Mouse (Mus musculus) limb, embryonic 14.5 days (tissue): ENCODE results near the gene Nxph3. TPM values are rescaled to one million over a fixed set of nuclear protein-coding genes. Genes with fewer than 3 reads are reported as not detected.

Experiments used
- ATAC-seq: fragments of 200-750 bp; cut with Nextera tagmentation; 2 replicates; pipeline ENCODE4 v1.8.0; 2017; ENCODE audit warnings: low read depth, moderate number of reproducible peaks, moderate TSS enrichment; ENCODE audit not compliant: low FRiP score
- DNase-seq: peaks from one replicate; pipeline ENCODE4 v3.0.0-alpha.2; 2015; ENCODE audit warnings: low spot score
- H3K27ac ChIP-seq: fragments of 300-500 bp; sonication (generic); replicated peaks from 2 replicates; pipeline ENCODE4 v1.5.1; 2014; ENCODE audit warnings: low read depth, mild to moderate bottlenecking, low read length, moderate library complexity, mixed read lengths
- H3K27me3 ChIP-seq: fragments of 300-500 bp; sonication (generic); 2 replicates; pipeline ENCODE4 v1.6.1; 2014; ENCODE audit warnings: low read length, mixed read lengths; ENCODE audit not compliant: control insufficient read depth, insufficient read depth
- H3K36me3 ChIP-seq: fragments of 300-500 bp; sonication (generic); 2 replicates; pipeline ENCODE4 v1.6.1; 2014; ENCODE audit warnings: mild to moderate bottlenecking, low read length, moderate library complexity, mixed read lengths; ENCODE audit not compliant: control insufficient read depth, insufficient read depth
- H3K4me1 ChIP-seq: fragments of 300-500 bp; sonication (generic); 2 replicates; pipeline ENCODE4 v1.6.1; 2014; ENCODE audit warnings: antibody characterized with exemption, low read length, mixed read lengths; ENCODE audit not compliant: control insufficient read depth, insufficient read depth
- H3K4me2 ChIP-seq: fragments of 300-500 bp; sonication (generic); replicated peaks from 2 replicates; pipeline ENCODE4 v1.6.1; 2014; ENCODE audit warnings: low read depth, mild to moderate bottlenecking, low read length, moderate library complexity; ENCODE audit not compliant: severe bottlenecking
- H3K4me3 ChIP-seq: fragments of 300-500 bp; sonication (generic); replicated peaks from 2 replicates; pipeline ENCODE4 v1.5.1; 2014; ENCODE audit warnings: low read length
- H3K9ac ChIP-seq: fragments of 300-500 bp; sonication (generic); 2 replicates; pipeline ENCODE4 v1.6.1; 2014; ENCODE audit warnings: mild to moderate bottlenecking, low read depth, low read length, moderate library complexity; ENCODE audit not compliant: severe bottlenecking
- H3K9me3 ChIP-seq: fragments of 300-500 bp; sonication (generic); 2 replicates; pipeline ENCODE4 v1.6.1; 2016; ENCODE audit warnings: low read length; ENCODE audit not compliant: control insufficient read depth
- POLR2A ChIP-seq: fragments of 200-500 bp; IDR thresholded peaks from 2 replicates; pipeline ENCODE4 v1.8.0; 2012; ENCODE audit warnings: inconsistent platforms, mild to moderate bottlenecking, moderate library complexity, borderline replicate concordance; ENCODE audit not compliant: insufficient read depth, insufficient read length; ENCODE audit errors: extremely low read depth
- WGBS: fragments of 180-500 bp; shearing (Covaris S2); extraction: QIAGEN DNeasy Blood & Tissue Kit; methylation state at CpG from one replicate; pipeline ENCODE4 v1.1.7; 2014; 5-methylcytosine and 5-hydroxymethylcytosine counted together
- polyA plus RNA-seq, 2 experiments: library from polyadenylated mRNA; depleted of rRNA in 1 of 2; stranded (reverse) in 1 of 2; unstranded in 1 of 2; fragments of >200 nt; fragmentation: Nextera tagmentation in 1 of 2; extraction: Ambion mirVana in 1 of 2; gene quantifications; 2 replicates each; pipeline versions ENCODE4 v1.2.1 to v1.2.3; 2012 to 2014

The Nxph3 gene
- polyA plus RNA-seq, 2 experiments = 0.91 to 2.4 TPM

DNA sequence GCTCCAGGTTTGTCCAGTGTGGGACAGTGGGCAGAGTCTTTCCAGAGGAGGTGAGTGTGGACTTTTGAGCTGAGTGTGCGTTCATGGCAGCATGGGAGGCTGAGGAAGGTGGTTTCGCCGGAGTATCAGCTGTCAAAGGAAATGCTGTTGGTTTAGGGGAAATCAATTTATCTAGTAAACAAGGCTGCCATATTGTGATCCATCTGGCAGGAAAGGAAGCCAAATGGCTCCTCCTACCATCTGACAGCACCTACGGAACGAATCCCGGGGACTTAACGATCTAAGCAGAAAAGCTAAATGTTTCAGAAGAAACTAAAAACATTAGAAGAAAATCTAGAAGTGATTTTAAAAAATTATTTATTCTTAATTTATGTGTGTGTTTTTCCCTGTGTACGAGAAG is 12.9 kb upstream of the Nxph3 start:
- Histone ChIP-seq H3K9ac (no peak overlapping the region), H3K4me2 (no peak overlapping the region), H3K27ac (no peak overlapping the region), H3K4me1 (no peaks in the 10 kb centered on the region), H3K4me3 (no peak overlapping the region), H3K9me3 (no peaks in the 10 kb centered on the region), H3K36me3 (no peaks in the 10 kb centered on the region), H3K27me3 (no peaks in the 10 kb centered on the region)
- ATAC-seq (no peak), DNase-seq (no peak)
- no peak for TF ChIP-seq POLR2A
- WGBS = 87% methylated on average over 8 of the region's 8 CpGs

DNA sequence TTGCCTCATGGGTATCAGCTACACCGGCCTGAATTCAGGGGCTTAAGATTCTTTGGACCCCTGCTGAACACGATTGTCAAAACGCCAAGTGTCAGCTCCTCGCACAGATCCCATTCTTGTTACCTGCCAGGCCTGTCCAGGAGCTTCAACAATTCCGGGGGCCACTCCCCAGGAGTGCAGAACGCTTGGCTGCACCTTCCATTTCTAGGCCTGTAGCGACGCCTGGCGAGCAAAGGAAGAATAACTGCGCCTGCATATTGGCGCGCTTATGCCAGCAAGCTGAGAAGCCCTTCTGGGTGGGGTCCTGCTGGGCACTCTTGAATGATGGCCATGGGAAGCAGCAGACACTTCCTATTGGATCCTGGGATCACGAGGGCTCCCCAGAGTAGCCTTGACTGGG is 7.2 kb upstream of the Nxph3 start:
- TF ChIP-seq POLR2A = no peak
- no peak overlapping the region for H3K9ac ChIP-seq
- 1% methylated on average over 13 of the region's 13 CpGs for WGBS
- peak overlapping the region; percentile 45 for H3K4me2 ChIP-seq
- peaks cover 6% of the 10 kb centered on the region for H3K4me1 ChIP-seq
- no peaks in the 10 kb centered on the region for H3K36me3 ChIP-seq
- no peak overlapping the region for H3K27ac ChIP-seq
- ATAC-seq (peak; percentile 48; the same call in 1 of the 2 replicates), DNase-seq (peak; percentile 73)
- H3K4me3 ChIP-seq = peak overlapping the region; percentile 11
- H3K9me3 ChIP-seq = no peaks in the 10 kb centered on the region
- no peaks in the 10 kb centered on the region for H3K27me3 ChIP-seq

GRCm38 (mm10) chr11:95520456-95521072 is 6.2 kb upstream of the Nxph3 start:
- Histone ChIP-seq H3K4me3 (peak overlapping the region; percentile 17), H3K36me3 (no peaks in the 10 kb centered on the region), H3K4me1 (peaks cover 11% of the 10 kb centered on the region), H3K9ac (no peak overlapping the region), H3K27ac (no peak overlapping the region), H3K9me3 (no peaks in the 10 kb centered on the region), H3K27me3 (no peaks in the 10 kb centered on the region), H3K4me2 (peak overlapping the region; percentile 45)
- DNase-seq (peak; percentile 89), ATAC-seq (peak; percentile 71)
- 6% methylated on average over 27 of the region's 27 CpGs for WGBS
- TF ChIP-seq POLR2A = no peak

GRCm38 (mm10) chr11:95519996-95520395 is 5.6 kb upstream of the Nxph3 start:
- no peak overlapping the region for H3K4me2 ChIP-seq
- H3K36me3 ChIP-seq = no peaks in the 10 kb centered on the region
- H3K27ac ChIP-seq = no peak overlapping the region
- no peak overlapping the region for H3K4me3 ChIP-seq
- H3K9ac ChIP-seq = no peak overlapping the region
- peaks cover 11% of the 10 kb centered on the region for H3K4me1 ChIP-seq
- H3K9me3 ChIP-seq = no peaks in the 10 kb centered on the region
- 59% methylated on average over 3 of the region's 3 CpGs for WGBS
- TF ChIP-seq POLR2A = no peak
- no peaks in the 10 kb centered on the region for H3K27me3 ChIP-seq
- no peak for ATAC-seq
- no peak for DNase-seq

- H3K9me3 ChIP-seq = no peaks in the 10 kb centered on the region
- no peak for ATAC-seq
- H3K27me3 ChIP-seq = peaks cover 2% of the 10 kb centered on the region
- no peak for TF ChIP-seq POLR2A
- no peak overlapping the region for H3K4me2 ChIP-seq
- peaks cover 11% of the 10 kb centered on the region for H3K4me1 ChIP-seq
- H3K27ac ChIP-seq = no peak overlapping the region
- WGBS = 55% methylated on average over 10 of the region's 10 CpGs
- no peaks in the 10 kb centered on the region for H3K36me3 ChIP-seq
- H3K9ac ChIP-seq = no peak overlapping the region
- no peak for DNase-seq
- H3K4me3 ChIP-seq = no peak overlapping the region
These were observed 4.9 kb upstream of the Nxph3 start for GRCm38 (mm10) chr11:95519299-95519698.
